Mouse (Mus musculus) heart, embryonic 13.5 days (tissue): ENCODE data around the gene Sox6. TPM values are rescaled to one million over a fixed set of nuclear protein-coding genes. Genes with fewer than 3 reads are reported as not detected.

Source experiments
- ATAC-seq: fragments of 200-750 bp; cut with Nextera tagmentation; 2 replicates; pipeline ENCODE4 v1.8.0; 2017; ENCODE audit warnings: moderate TSS enrichment; ENCODE audit not compliant: insufficient number of reproducible peaks, low FRiP score, low TSS enrichment; ENCODE audit errors: extremely low read depth
- H3K27ac ChIP-seq: fragments of 300-500 bp; sonication (generic); replicated peaks from 2 replicates; pipeline ENCODE4 v1.5.1; 2015; ENCODE audit warnings: moderate library complexity, mild to moderate bottlenecking, inconsistent platforms
- H3K27me3 ChIP-seq: fragments of 300-500 bp; sonication (generic); replicated peaks from 2 replicates; pipeline ENCODE4 v1.6.1; 2015; ENCODE audit warnings: mild to moderate bottlenecking, inconsistent platforms
- H3K36me3 ChIP-seq: fragments of 300-500 bp; sonication (generic); 2 replicates; pipeline ENCODE4 v1.6.1; 2015; ENCODE audit warnings: mild to moderate bottlenecking, inconsistent platforms
- H3K4me1 ChIP-seq: fragments of 300-500 bp; sonication (generic); 2 replicates; pipeline ENCODE4 v1.6.1; 2015; ENCODE audit warnings: inconsistent platforms
- H3K4me2 ChIP-seq: fragments of 300-500 bp; sonication (generic); 2 replicates; pipeline ENCODE4 v1.6.1; 2015; ENCODE audit warnings: inconsistent platforms, mild to moderate bottlenecking, moderate library complexity
- H3K4me3 ChIP-seq: fragments of 300-500 bp; sonication (generic); 2 replicates; pipeline ENCODE4 v1.5.1; 2015; ENCODE audit warnings: moderate library complexity, mild to moderate bottlenecking, inconsistent platforms
- H3K9ac ChIP-seq: fragments of 300-500 bp; sonication (generic); 2 replicates; pipeline ENCODE4 v1.6.1; 2015; ENCODE audit warnings: inconsistent platforms, mild to moderate bottlenecking, moderate library complexity
- H3K9me3 ChIP-seq: fragments of 300-500 bp; sonication (generic); 2 replicates; pipeline ENCODE4 v1.6.1; 2016; ENCODE audit warnings: inconsistent platforms
- WGBS: fragments of 180-500 bp; shearing (Covaris S2); methylation state at CpG from one replicate; pipeline ENCODE4 v1.1.7; 2015; ENCODE audit warnings: mixed read lengths; 5-methylcytosine and 5-hydroxymethylcytosine counted together
- polyA plus RNA-seq: library from polyadenylated mRNA; unstranded; fragments of >200 nt; fragmentation: Nextera tagmentation; extraction: Ambion mirVana; gene quantifications from 2 replicates; pipeline ENCODE4 v1.2.1, GENCODE M21; 2015

Gene Sox6
- polyA plus RNA-seq, 1 experiment from 2014 or later = 27.2 TPM

DNA sequence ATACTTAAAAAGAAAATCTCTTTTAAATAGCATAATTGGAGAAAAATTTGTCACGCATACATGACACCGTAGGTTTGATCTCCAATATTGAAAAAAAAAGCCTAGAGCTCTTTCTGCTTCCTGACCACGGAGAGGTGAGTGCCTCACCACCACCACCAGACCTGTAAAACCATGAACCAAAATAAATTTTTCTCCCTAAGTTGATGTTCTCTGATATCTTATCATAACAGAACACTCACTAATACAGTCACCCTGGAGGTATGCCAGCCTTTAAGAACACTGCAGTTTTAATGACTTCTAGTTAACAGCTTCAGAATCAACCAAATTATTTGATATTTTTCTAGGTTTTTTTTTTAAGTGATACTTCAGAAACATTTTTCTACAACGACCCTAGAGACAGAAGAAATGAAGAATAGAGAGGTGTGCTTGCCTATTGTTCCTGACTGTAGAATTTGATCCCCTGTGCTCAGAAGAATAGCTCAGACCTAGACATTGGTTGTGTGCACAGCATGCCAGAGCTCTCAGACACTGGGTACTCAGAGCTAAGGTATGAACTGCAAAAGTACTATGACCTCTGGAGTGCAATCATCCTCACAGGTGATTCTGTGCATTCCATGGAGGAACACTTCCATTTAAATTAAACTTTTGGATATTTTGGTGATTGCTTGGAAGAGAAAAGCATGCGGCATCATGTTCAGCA is 58.6 kb downstream of the Sox6 start:
- Histone ChIP-seq H3K27ac (no peak overlapping the region), H3K27me3 (no peaks in the 10 kb centered on the region), H3K9ac (no peak overlapping the region), H3K4me2 (no peak overlapping the region), H3K9me3 (no peaks in the 10 kb centered on the region), H3K4me3 (no peak overlapping the region), H3K36me3 (no peaks in the 10 kb centered on the region), H3K4me1 (peaks cover 5% of the 10 kb centered on the region)
- WGBS = 80% methylated on average over 5 of the region's 5 CpGs
- ATAC-seq = no peak

DNA sequence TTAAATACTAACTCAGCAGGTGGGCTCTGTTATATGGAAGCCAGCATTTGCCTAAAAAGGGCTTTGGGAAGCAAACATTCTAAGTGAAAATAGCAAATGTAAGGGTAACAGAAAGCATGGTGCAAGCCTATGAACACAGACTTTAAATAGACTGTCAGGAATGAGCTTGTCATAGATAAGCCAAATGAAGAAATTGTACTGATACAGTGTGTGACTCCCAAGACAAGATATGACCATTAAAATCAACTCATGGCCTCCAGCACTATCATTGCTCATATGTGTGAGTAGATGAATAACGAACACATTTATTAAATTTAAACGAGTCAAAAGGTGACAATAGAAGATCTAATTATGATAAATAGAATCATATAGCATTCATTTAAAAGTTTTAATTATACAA is 64.1 kb downstream of the Sox6 start:
- H3K4me1 ChIP-seq = peaks cover 8% of the 10 kb centered on the region
- WGBS = 59% methylated on average over 2 of the region's 2 CpGs
- H3K9ac ChIP-seq = no peak overlapping the region
- H3K4me2 ChIP-seq = no peak overlapping the region
- H3K27ac ChIP-seq = no peak overlapping the region
- H3K9me3 ChIP-seq = no peaks in the 10 kb centered on the region
- ATAC-seq = no peak
- H3K36me3 ChIP-seq = peaks cover 6% of the 10 kb centered on the region
- no peak overlapping the region for H3K4me3 ChIP-seq
- H3K27me3 ChIP-seq = no peaks in the 10 kb centered on the region

DNA sequence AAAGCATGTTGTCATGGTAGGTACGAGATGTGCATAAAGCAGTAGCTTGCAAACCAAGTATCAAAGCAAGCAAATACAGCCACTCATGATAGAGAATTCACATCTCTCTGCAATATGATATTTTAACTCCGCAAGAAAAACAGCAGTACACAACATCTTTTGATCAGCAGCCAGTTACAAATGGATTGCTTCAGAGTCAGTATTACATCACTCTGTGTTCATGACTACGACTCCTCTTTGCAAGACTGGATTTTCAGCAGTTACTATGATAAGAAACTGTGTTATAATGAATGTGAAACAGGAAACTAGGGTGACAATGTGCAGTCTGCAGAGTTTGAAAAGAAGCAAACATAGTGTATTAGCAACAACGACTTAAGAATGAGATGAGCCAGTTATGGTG is 71.4 kb downstream of the Sox6 start:
- no peak for ATAC-seq
- H3K4me1 ChIP-seq = peaks cover 9% of the 10 kb centered on the region; the same call in 1 of the 2 replicates
- H3K27ac ChIP-seq = no peak overlapping the region
- H3K27me3 ChIP-seq = no peaks in the 10 kb centered on the region
- no peak overlapping the region for H3K4me2 ChIP-seq
- H3K36me3 ChIP-seq = peaks cover 3% of the 10 kb centered on the region; the same call in 1 of the 2 replicates
- H3K9me3 ChIP-seq = no peaks in the 10 kb centered on the region
- whole genome bisulfite sequencing = 61% methylated on average over 4 of the region's 4 CpGs
- H3K4me3 ChIP-seq = no peak overlapping the region
- no peak overlapping the region for H3K9ac ChIP-seq

DNA sequence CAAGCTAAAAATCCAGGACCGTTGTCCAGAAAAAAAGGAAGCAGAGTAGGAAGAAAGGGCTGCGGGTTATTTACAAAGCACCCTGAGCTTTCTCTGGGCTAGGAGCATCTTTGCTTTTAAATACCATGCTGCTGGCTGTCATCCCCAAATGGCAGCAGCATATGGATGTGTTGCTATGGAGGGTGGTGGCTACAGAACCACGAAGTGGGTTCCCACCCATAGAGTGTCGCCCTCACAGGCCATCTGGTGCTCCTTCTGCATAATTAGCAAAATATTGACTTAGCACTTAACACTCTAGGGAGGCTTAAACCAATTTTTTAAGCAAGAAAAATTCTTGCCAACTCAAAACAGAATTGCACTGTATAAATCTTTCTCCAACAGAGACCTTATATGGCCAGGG is 72.4 kb downstream of the Sox6 start:
- Histone ChIP-seq H3K4me2 (no peak overlapping the region), H3K4me1 (peaks cover 9% of the 10 kb centered on the region; the same call in 1 of the 2 replicates), H3K9me3 (no peaks in the 10 kb centered on the region), H3K27ac (no peak overlapping the region), H3K36me3 (peaks cover 3% of the 10 kb centered on the region; the same call in 1 of the 2 replicates), H3K4me3 (no peak overlapping the region), H3K27me3 (no peaks in the 10 kb centered on the region), H3K9ac (no peak overlapping the region)
- no peak for ATAC-seq
- 48% methylated on average over 4 of the region's 4 CpGs for WGBS

DNA sequence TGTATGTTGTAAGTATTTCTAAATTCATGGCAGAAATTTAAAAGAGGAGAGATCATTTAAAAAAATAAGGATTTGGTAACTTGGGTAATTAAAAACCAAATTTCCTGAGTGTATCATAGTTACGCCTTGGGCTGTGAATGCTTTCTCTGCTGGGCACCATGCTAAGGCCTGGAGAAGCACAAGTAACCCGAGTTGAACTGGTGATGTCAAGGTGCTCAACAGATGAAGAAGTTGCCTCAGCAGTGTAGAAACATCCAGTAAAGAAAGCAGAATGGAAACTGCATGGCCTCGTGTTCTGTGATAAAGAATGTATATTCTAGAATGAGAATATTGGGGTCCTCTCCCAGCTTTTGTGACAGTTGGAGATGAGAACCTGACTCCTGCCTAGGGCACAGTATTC is 85.5 kb downstream of the Sox6 start:
- H3K4me3 ChIP-seq = no peak overlapping the region
- no peak overlapping the region for H3K4me2 ChIP-seq
- peaks cover 26% of the 10 kb centered on the region for H3K4me1 ChIP-seq
- H3K27me3 ChIP-seq = no peaks in the 10 kb centered on the region
- no peaks in the 10 kb centered on the region for H3K9me3 ChIP-seq
- H3K36me3 ChIP-seq = no peaks in the 10 kb centered on the region
- 77% methylated on average over 3 of the region's 3 CpGs for WGBS
- H3K27ac ChIP-seq = 0 out of 2 replicates have a peak overlapping the region, but pooled peaks have one; percentile 32
- no peak for ATAC-seq
- H3K9ac ChIP-seq = no peak overlapping the region

DNA sequence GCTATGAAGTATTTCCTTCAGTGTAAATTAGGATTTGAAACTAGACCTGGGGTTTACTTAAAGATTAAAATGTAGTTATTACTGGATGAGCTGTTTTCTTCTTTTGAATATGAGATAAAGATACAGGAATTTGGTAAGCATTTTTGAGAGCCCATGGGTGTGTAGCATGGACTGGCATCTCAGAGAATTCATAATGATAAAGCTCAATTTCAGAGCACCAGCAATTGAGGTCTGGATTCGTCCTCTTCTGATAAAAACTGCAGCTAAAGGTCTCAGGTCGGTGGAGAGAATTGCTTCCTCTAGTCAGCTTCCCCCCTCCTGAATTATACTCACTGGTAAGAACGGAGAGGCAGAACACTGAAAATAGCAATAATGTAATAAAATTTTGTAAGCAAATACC is 86.4 kb downstream of the Sox6 start:
- no peaks in the 10 kb centered on the region for H3K36me3 ChIP-seq
- no peak overlapping the region for H3K4me2 ChIP-seq
- H3K27ac ChIP-seq = 0 out of 2 replicates have a peak overlapping the region, but pooled peaks have one; percentile 20
- no peaks in the 10 kb centered on the region for H3K27me3 ChIP-seq
- H3K9ac ChIP-seq = no peak overlapping the region
- no peaks in the 10 kb centered on the region for H3K9me3 ChIP-seq
- H3K4me3 ChIP-seq = no peak overlapping the region
- no peak for ATAC-seq
- 27% methylated on average over 3 of the region's 3 CpGs for WGBS
- H3K4me1 ChIP-seq = peaks cover 26% of the 10 kb centered on the region

DNA sequence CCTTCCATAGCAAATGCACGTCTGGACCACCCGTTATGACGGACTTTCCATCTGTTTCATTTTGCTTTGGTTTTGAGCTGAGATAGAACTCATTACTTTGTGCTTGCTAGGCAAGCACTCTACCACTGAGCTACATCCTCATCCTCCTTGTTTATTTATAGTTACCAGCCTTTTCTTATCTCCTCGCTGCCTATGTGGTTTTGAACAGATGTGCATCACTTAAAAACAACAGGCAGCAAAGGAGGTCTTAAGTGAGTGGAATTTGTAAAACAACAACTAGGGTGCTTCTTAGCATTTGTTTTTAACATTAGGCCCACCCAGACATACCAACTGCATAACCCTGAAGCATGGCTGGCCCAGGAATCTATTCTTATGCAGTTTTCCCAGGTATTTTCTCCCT is 86.9 kb downstream of the Sox6 start:
- Histone ChIP-seq H3K9ac (no peak overlapping the region), H3K9me3 (no peaks in the 10 kb centered on the region), H3K4me1 (peaks cover 26% of the 10 kb centered on the region), H3K4me2 (no peak overlapping the region), H3K36me3 (no peaks in the 10 kb centered on the region), H3K4me3 (no peak overlapping the region), H3K27ac (no peak overlapping the region), H3K27me3 (no peaks in the 10 kb centered on the region)
- 70% methylated on average over 4 of the region's 4 CpGs for WGBS
- ATAC-seq = no peak

DNA sequence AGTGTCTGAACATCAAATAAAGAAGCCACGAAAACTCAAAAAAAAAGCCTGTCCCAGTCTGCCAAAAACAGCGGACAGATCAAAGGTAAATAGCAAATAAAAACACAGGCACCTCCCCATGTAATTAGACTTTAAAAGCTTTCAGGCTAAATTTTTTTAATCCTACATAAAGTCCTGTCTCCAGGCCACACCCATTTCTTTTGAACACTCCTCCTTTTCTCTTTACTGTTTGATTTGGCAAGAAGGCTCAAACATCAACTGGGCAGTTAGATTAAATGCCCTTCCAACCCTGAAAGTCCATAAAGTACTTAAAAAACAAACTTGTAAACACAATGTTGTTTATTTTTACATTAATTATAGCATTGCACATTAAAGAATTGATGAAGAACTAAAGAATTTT is 90.7 kb downstream of the Sox6 start:
- Histone ChIP-seq H3K9me3 (no peaks in the 10 kb centered on the region), H3K36me3 (peaks cover 8% of the 10 kb centered on the region), H3K4me2 (no peak overlapping the region), H3K27ac (no peak overlapping the region), H3K4me1 (peaks cover 17% of the 10 kb centered on the region), H3K4me3 (no peak overlapping the region), H3K27me3 (no peaks in the 10 kb centered on the region), H3K9ac (no peak overlapping the region)
- ATAC-seq = no peak
- 85% methylated on average over 2 of the region's 2 CpGs for WGBS

DNA sequence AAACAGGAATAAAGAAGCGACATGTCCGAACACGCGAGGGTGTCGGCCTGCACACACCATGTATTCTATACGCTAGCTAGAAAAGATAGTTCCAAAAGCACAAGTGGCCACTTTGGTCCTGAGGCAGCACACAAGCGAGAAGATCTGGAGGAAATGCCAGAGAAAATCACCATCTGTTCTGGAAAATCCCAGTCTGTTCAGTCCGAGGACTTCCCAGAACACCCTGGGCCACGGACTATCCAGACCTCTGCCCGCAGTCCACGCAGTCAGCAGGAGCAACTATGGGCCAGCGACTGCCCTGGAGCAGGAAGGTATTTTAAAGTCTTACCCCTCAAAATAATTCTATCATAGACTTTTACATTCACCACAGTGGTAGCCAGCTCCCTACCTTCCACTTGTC is 92.0 kb downstream of the Sox6 start:
- 84% methylated on average over 12 of the region's 12 CpGs for WGBS
- no peak for ATAC-seq

DNA sequence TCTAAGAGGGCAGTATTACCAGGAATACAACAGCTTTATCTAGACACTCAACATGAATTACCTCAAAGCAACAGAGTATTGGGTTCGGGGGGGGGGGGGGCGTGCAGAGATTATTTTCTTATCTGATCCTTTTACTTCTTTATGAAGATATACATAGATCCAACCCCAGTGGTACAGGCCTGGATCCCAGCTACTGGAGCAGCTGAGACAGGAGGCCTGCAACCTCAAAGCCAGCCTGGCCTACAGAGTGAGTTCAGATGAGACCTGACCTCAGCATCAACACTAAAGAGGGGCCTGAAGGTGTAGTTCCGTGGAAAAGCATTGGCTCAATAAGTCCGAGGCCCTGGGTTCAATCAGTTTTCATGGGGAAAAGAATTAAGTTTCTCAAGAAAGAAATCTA is 93.1 kb downstream of the Sox6 start:
- WGBS = 81% methylated on average over 4 of the region's 4 CpGs
- no peak for ATAC-seq

More for the DNA sequence above, 92.0 kb downstream of the Sox6 start:
- H3K27ac ChIP-seq = no peak overlapping the region
- H3K36me3 ChIP-seq = peaks cover 12% of the 10 kb centered on the region
- H3K4me3 ChIP-seq = no peak overlapping the region
- H3K4me2 ChIP-seq = no peak overlapping the region
- no peak overlapping the region for H3K9ac ChIP-seq
- no peaks in the 10 kb centered on the region for H3K9me3 ChIP-seq
- no peaks in the 10 kb centered on the region for H3K27me3 ChIP-seq
- H3K4me1 ChIP-seq = peaks cover 5% of the 10 kb centered on the region; the same call in 1 of the 2 replicates

DNA sequence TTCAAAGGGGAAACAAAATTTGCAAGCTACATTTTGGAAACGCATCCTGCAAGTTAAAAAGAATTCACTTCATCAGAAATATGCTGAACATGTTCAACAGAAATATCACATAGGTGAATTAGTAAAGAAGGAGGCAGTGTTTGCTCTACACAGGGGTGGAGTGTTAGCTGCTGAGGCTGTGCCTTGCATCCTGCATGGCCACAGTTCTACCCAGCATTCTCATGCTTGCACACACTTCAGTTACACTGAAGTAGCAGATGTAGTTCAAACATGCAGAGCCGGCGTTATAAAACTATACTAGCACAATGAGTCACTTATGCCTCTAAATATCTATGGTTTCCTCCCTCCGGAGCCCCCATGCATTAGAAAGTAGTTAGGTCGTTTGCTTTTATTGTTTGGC is 94.3 kb downstream of the Sox6 start:
- H3K9ac ChIP-seq = no peak overlapping the region
- no peaks in the 10 kb centered on the region for H3K27me3 ChIP-seq
- H3K4me3 ChIP-seq = no peak overlapping the region
- H3K4me1 ChIP-seq = 0 out of 2 replicates have a peak, but pooled peaks cover 2% of the 10 kb centered on the region
- peaks cover 12% of the 10 kb centered on the region for H3K36me3 ChIP-seq
- 67% methylated on average over 5 of the region's 5 CpGs for WGBS
- no peak overlapping the region for H3K4me2 ChIP-seq
- no peak for ATAC-seq
- H3K27ac ChIP-seq = no peak overlapping the region
- no peaks in the 10 kb centered on the region for H3K9me3 ChIP-seq

More for the DNA sequence above, 93.1 kb downstream of the Sox6 start:
- H3K4me3 ChIP-seq = no peak overlapping the region
- no peaks in the 10 kb centered on the region for H3K27me3 ChIP-seq
- no peak overlapping the region for H3K4me2 ChIP-seq
- H3K36me3 ChIP-seq = peaks cover 12% of the 10 kb centered on the region
- 0 out of 2 replicates have a peak, but pooled peaks cover 2% of the 10 kb centered on the region for H3K4me1 ChIP-seq
- no peak overlapping the region for H3K9ac ChIP-seq
- no peak overlapping the region for H3K27ac ChIP-seq
- no peaks in the 10 kb centered on the region for H3K9me3 ChIP-seq

DNA sequence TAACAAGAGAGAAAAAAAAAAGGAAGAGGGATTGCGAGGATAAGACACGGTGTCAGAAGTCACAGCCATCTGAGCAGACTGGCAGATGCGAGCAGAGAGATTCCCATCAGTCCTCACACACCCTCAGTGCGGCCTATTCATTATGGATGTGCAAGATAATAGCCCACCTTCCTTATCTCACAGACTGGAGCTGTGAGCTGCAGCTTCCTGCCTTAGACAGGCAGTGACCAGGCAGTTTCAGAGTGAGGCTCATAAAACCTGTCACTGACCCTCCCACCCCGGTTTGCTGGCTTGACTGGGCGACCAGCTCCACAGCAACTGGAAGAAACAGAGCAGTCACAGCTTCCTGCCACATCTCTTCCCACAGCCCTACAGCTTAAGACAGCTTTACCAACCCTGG is 96.8 kb downstream of the Sox6 start:
- ATAC-seq = no peak
- Histone ChIP-seq H3K9me3 (no peaks in the 10 kb centered on the region), H3K4me1 (0 out of 2 replicates have a peak, but pooled peaks cover 2% of the 10 kb centered on the region), H3K27me3 (no peaks in the 10 kb centered on the region), H3K4me2 (no peak overlapping the region), H3K4me3 (no peak overlapping the region), H3K27ac (no peak overlapping the region), H3K36me3 (peaks cover 12% of the 10 kb centered on the region), H3K9ac (no peak overlapping the region)
- WGBS = 37% methylated on average over 6 of the region's 6 CpGs
